ENCODE assay signal across 8 mouse cellular contexts in genomic region chr3:104638403-104638779, GRCm38 (mm10). TPM values are rescaled to one million over a fixed set of nuclear protein-coding genes. Genes with fewer than 3 reads are reported as not detected.
DNase-seq lines count a peak whose midpoint lies in the region; ATAC-seq and TF ChIP-seq lines count a peak whose summit lies in the region.

Gene Slc16a1 (plus strand): TSS chr3:104638668.

- peak; percentile 98 for ATAC-seq in forebrain, embryonic 16.5 days
- peak; percentile 99 for ATAC-seq in lung, embryonic 15.5 days (ENCODE audit: borderline replicate concordance, extremely low read depth, low FRiP score, low TSS enrichment)

- H3K4me3 ChIP-seq in ES-E14 (ENCODE audit: insufficient read depth in 1 of 2, low read depth in 1 of 2, low read length in 2 of 2, poor library complexity in 1 of 2, severe bottlenecking in 1 of 2): peak within 1 kb of the TSS; percentile 80 to 91
- peak within 1 kb of the TSS; percentile 91 for H3K4me3 ChIP-seq in forebrain, embryonic 16.5 days (replicated peaks; ENCODE audit: low read length)
- peak within 1 kb of the TSS; percentile 96 for H3K4me3 ChIP-seq in lung, embryonic 15.5 days

- peak; percentile 84 for DNase-seq in ES-E14 (ENCODE audit: low read depth, low spot score)
- DNase-seq in cerebellum, adult 11-12 months: peak; percentile 93
- DNase-seq in heart, postnatal 36 days: peak; percentile 90
- peak; percentile 82 to 88 for DNase-seq in layer of hippocampus, adult 8-10 months (ENCODE audit: low spot score in 2 of 2)
- peak; percentile 86 for DNase-seq in ovary, adult 18-20 months (ENCODE audit: low spot score)
- DNase-seq in thymus, postnatal 0 days (ENCODE audit: low spot score): peak; percentile 94

- in situ Hi-C loops in ES-E14 (cut with MboI; ENCODE audit: low sequenced_read_pairs in 2 of 2, unreplicated experiment in 2 of 2): no loop called here

- H3K36me3 ChIP-seq in ES-E14 (ENCODE audit: control insufficient read depth, insufficient read depth, low read length, poor library complexity, severe bottlenecking): no peaks in the 10 kb centered on the region
- no peaks in the 10 kb centered on the region for H3K36me3 ChIP-seq in forebrain, embryonic 16.5 days (ENCODE audit: control insufficient read depth, insufficient read depth)
- H3K36me3 ChIP-seq in lung, embryonic 15.5 days: no peaks in the 10 kb centered on the region

- H3K9me3 ChIP-seq in ES-E14 (ENCODE audit: control insufficient read depth, insufficient read depth, low read depth, low read length): no peaks in the 10 kb centered on the region
- H3K9me3 ChIP-seq in forebrain, embryonic 16.5 days (ENCODE audit: control insufficient read depth, low read length): no peaks in the 10 kb centered on the region
- no peaks in the 10 kb centered on the region for H3K9me3 ChIP-seq in lung, embryonic 15.5 days

- H3K4me1 ChIP-seq in ES-E14 (ENCODE audit: control insufficient read depth in 2 of 2, insufficient read depth in 2 of 2, low read length in 2 of 2, poor library complexity in 1 of 2): peaks cover 0 to 4% of the 10 kb centered on the region in 2 experiments; a peak in 1 of 4 replicates
- peaks cover 11% of the 10 kb centered on the region for H3K4me1 ChIP-seq in forebrain, embryonic 16.5 days (replicated peaks; ENCODE audit: control insufficient read depth, insufficient read depth, low read length)
- H3K4me1 ChIP-seq in lung, embryonic 15.5 days: peaks cover 5% of the 10 kb centered on the region; the same call in 1 of the 2 replicates

- H3K27me3 ChIP-seq in forebrain, embryonic 16.5 days (replicated peaks; ENCODE audit: control insufficient read depth, insufficient read depth, low read length): no peaks in the 10 kb centered on the region
- no peaks in the 10 kb centered on the region for H3K27me3 ChIP-seq in lung, embryonic 15.5 days

- peak within 1 kb of the TSS; percentile 96 for H3K9ac ChIP-seq in ES-E14 (ENCODE audit: insufficient read depth, low read depth, low read length, poor library complexity, severe bottlenecking)
- peak within 1 kb of the TSS; percentile 75 for H3K9ac ChIP-seq in forebrain, embryonic 16.5 days (replicated peaks; ENCODE audit: low read depth, low read length)
- H3K9ac ChIP-seq in lung, embryonic 15.5 days: peak within 1 kb of the TSS; percentile 89

- WGBS in forebrain, embryonic 16.5 days: under 1% methylated on average over 50 of the region's 50 CpGs
- WGBS in lung, embryonic 15.5 days: under 1% methylated on average over 40 of the region's 50 CpGs

- peak within 1 kb of the TSS; percentile 54; the same call in 1 of the 2 replicates for H3K27ac ChIP-seq in ES-E14 (ENCODE audit: insufficient read depth, low read depth, low read length, poor library complexity, severe bottlenecking)
- peak within 1 kb of the TSS; percentile 3; the same call in 1 of the 2 replicates for H3K27ac ChIP-seq in forebrain, embryonic 16.5 days (ENCODE audit: low read length)
- peak within 1 kb of the TSS; percentile 81 for H3K27ac ChIP-seq in lung, embryonic 15.5 days

- H3K4me2 ChIP-seq in forebrain, embryonic 16.5 days (ENCODE audit: low read length): peak within 1 kb of the TSS; percentile 90
- peak within 1 kb of the TSS; percentile 99 for H3K4me2 ChIP-seq in lung, embryonic 15.5 days

- intact Hi-C loops in heart, postnatal 36 days (cut with DNase I): loop anchor here (2.0 to 5.0 kb wide), 2 partner anchors 36 to 98 kb away; no protein-coding TSS in a partner anchor

TF ChIP-seq in ES-E14, 5 proteins besides CTCF, POLR2A, EP300 and RAD21:
- 0 out of 2 replicates have a peak, but pooled peaks have one; percentile 32 for TF ChIP-seq HCFC1 (IDR thresholded peaks at IDR 0.05; ENCODE audit: borderline replicate concordance, insufficient read depth, low read length)
- no peak for TF ChIP-seq ZC3H11A (IDR thresholded peaks at IDR 0.05; ENCODE audit: borderline replicate concordance, low read depth, low read length)

RNA-seq across cellular contexts. Expression of gene Slc16a1, which starts in this region (rescaled TPM):
- 121 and 172 TPM in 2 replicates for total RNA-seq in ES-E14 (2012; rRNA removed)
- polyA plus RNA-seq in forebrain, embryonic 16.5 days (2015; fragmentation: Nextera tagmentation; extraction: Ambion mirVana): 17.8 and 22.6 TPM in 2 replicates
- total RNA-seq in heart, postnatal 36 days (2021): 100 to 1,000 TPM; 163 to 166 TPM
- total RNA-seq in layer of hippocampus, adult 8-10 months (2022): 10 to 100 TPM; 26.6 to 32.9 (median 29.3) TPM
- polyA plus RNA-seq in lung, embryonic 15.5 days (2015; fragmentation: Nextera tagmentation; extraction: Ambion mirVana): 29.1 and 29.5 TPM in 2 replicates
- polyA plus RNA-seq in thymus, postnatal 0 days (2015; fragmentation: Nextera tagmentation; extraction: Ambion mirVana): 82.5 and 84.3 TPM in 2 replicates

Comparison
In these comparisons a context has a peak if more than half of its experiments do, and no peak if none do; other contexts are left out.
1. Peak in every context shown above with its lines: DNase-seq, ATAC-seq, H3K4me3 ChIP-seq and H3K27ac ChIP-seq.
2. H3K27ac ChIP-seq: peak in every context shown above with its lines; median percentile 81 in lung, embryonic 15.5 days; 54 in ES-E14; 3 in forebrain, embryonic 16.5 days.